Mouse (Mus musculus): ENCODE measurements around the gene Hist1h2bn.
"Not testable (repeated sequence)": the region's sequence is repeated elsewhere in the genome, so short reads cannot be mapped to it uniquely, and the experiment has no call there.

DNA sequence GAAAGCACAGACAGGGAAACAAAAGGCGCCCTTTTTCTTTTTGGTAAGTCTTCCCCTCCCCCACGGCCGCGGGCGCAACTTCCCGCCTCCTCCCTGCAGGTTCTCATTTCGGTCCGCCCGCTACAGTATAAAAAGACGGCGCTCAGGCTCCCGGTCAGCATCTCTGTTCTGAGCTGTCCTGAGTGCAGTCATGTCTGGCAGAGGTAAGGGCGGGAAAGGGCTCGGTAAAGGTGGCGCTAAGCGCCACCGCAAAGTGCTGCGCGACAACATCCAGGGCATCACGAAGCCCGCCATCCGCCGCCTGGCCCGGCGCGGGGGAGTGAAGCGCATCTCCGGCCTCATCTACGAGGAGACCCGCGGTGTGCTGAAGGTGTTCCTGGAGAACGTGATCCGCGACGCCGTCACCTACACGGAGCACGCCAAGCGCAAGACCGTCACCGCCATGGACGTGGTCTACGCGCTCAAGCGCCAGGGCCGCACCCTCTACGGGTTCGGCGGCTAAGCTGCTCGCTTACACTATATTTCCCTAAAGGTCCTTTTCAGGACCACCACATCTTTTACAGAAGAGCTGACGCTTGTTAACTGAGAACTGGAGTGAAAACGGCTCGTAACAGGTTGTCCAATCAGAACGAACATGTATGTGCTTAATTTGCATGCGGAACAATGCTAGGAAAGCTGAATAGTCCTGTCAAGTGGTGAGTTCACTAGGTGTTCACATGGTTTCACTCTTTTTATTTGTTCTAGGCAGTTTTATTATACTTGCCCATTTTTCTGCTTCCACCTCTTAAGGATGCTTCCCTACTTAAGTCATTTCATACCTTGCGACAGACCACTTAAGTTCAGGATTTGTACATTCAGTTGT lies 18.8 kb upstream of the Hist1h2bn start, which contains the start of gene Hist1h4j:
- TF ChIP-seq MXI1 (IDR thresholded peaks at IDR 0.05; ENCODE audit: low read depth, low read length); CTCF (IDR thresholded peaks at IDR 0.05 in 2 of 3, conservative IDR thresholded peaks at IDR 0.05 in 1 of 3; ENCODE audit: control insufficient read depth in 1 of 3, insufficient read depth in 1 of 3, low read depth in 2 of 3, low read length in 3 of 3, poor library complexity in 1 of 3, severe bottlenecking in 1 of 3); ZKSCAN1 (IDR thresholded peaks at IDR 0.05; ENCODE audit: low read depth, low read length); USF1 (IDR thresholded peaks at IDR 0.05; ENCODE audit: low read depth, low read length): not testable (repeated sequence)
- TF ChIP-seq UBTF (IDR thresholded peaks at IDR 0.05; ENCODE audit: borderline replicate concordance, insufficient read depth, low read depth, low read length) (peak; percentile 94; the same call in 1 of the 2 replicates), POLR2A (IDR thresholded peaks at IDR 0.05; ENCODE audit: control insufficient read depth in 1 of 2, insufficient read depth in 1 of 2, low read depth in 1 of 2, low read length in 2 of 2, poor library complexity in 1 of 2) (peak; percentile 97 to 99), E2F4 (IDR thresholded peaks at IDR 0.05; ENCODE audit: borderline replicate concordance, low read depth, low read length) (peak; percentile 94)

All from MEL (cell line).